Mouse (Mus musculus): ENCODE results near the gene Nfatc2ip. TPM values are rescaled to one million over a fixed set of nuclear protein-coding genes. Genes with fewer than 3 reads are reported as not detected.
A peak's percentile ranks its signal among the peaks of the same experiment; 100 is the strongest.

Nfatc2ip gene
- polyA plus RNA-seq, 1 experiment from 2014 or later, result 2.6 TPM

- peaks cover 34% of the 10 kb centered on the region; the same call in 1 of the 2 replicates for H3K36me3 ChIP-seq (ENCODE audit: inconsistent target)
- H3K4me3 ChIP-seq (ENCODE audit: inconsistent target), result no peak overlapping the region
- H3K79me2 ChIP-seq (ENCODE audit: inconsistent target), result no peaks in the 10 kb centered on the region
- no peak overlapping the region for H3K27ac ChIP-seq
- WGBS (ENCODE audit: missing documents), result 100% methylated on average over 1 of the region's 1 CpGs
These were observed 8.4 kb downstream of the Nfatc2ip start for GRCm38 (mm10) chr7:126388185-126388584.

GRCm38 (mm10) chr7:126383565-126383964 lies 13.0 kb downstream of the Nfatc2ip start:
- Histone ChIP-seq H3K36me3 (ENCODE audit: inconsistent target) (peaks cover 24% of the 10 kb centered on the region; the same call in 1 of the 2 replicates), H3K79me2 (ENCODE audit: inconsistent target) (no peaks in the 10 kb centered on the region), H3K27ac (no peak overlapping the region), H3K4me3 (ENCODE audit: inconsistent target) (no peak overlapping the region)
- 89% methylated on average over 5 of the region's 5 CpGs for whole genome bisulfite sequencing (ENCODE audit: missing documents)

DNA sequence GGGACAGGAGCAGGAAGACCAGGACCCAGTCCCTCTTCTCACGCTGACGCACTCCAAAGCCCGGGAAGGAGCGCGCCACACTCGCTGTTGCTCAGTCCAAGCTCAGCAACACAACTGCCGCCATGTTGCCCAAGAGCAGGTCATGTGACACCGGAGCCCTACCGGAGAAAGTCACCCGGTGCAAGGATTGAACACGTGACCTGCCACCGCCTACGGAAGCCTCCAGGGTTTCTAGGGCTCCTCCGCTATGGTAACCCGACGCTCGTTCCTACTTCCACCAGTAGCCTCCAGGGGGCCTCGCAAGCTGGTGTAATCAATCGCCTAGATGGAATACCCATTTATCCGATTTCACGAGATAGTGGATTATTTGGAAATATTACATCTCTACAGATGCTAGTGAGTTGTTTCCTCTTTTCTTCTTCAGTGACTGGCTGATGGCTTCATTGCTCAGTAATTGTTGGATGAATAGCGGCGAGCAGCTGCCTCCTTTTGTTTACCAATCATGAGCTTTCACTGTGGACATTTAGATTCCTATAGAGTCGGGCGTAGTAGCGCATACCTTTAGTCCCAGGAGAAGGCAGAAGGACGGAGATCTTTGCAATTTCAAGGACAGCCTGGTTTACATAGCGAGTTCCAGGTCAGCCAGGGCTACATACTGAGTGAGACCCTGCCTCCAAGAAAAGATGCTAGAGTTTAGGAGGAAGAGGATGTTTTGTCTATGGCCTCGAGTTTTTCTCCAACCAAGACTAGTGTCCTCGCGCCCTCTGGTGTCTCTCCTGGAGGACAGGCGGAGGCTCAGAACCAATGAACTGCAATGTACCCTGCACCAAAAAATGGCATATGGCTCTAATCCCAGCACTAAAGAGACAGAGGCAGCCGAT lies 19.0 kb downstream of the Nfatc2ip start, which contains the start of gene Spns1:
Gene Spns1 (minus strand): TSS at position 173 of the 881 bp plus-strand sequence.
- Histone ChIP-seq H3K27ac (peak within 1 kb of the TSS; percentile 88), H3K79me2 (ENCODE audit: inconsistent target) (peaks cover 37% of the 10 kb centered on the region), H3K36me3 (ENCODE audit: inconsistent target) (peaks cover 15% of the 10 kb centered on the region), H3K4me3 (ENCODE audit: inconsistent target) (peak within 1 kb of the TSS; percentile 100)
- WGBS (ENCODE audit: missing documents), result 0% methylated on average over 33 of the region's 33 CpGs

DNA sequence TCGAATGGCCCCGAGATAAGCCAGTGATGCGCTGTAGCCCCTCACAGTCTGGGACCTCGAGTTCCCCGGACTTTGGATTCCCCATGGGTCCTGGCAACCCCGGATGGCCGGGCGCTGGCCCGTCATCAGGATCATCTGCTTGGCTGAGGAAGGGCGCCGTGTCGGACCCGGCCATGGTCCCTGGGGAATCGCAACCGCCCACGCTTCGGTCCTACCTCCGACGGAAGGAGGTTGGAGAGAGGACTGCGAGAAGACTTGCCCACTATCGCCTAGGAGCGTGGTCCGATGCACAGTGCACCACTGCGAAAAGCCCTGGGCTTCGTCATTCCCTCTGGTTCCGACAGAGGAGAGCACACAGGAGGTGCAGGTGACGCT lies 19.6 kb downstream of the Nfatc2ip start:
- H3K4me3 ChIP-seq (ENCODE audit: inconsistent target), result peak overlapping the region; percentile 100
- peaks cover 21% of the 10 kb centered on the region for H3K36me3 ChIP-seq (ENCODE audit: inconsistent target)
- H3K27ac ChIP-seq, result peak overlapping the region; percentile 88
- under 1% methylated on average over 27 of the region's 27 CpGs for WGBS (ENCODE audit: missing documents)
- peaks cover 37% of the 10 kb centered on the region for H3K79me2 ChIP-seq (ENCODE audit: inconsistent target)

GRCm38 (mm10) chr7:126375012-126375411 lies 21.5 kb downstream of the Nfatc2ip start:
- Histone ChIP-seq H3K79me2 (ENCODE audit: inconsistent target) (peaks cover 37% of the 10 kb centered on the region), H3K36me3 (ENCODE audit: inconsistent target) (peaks cover 38% of the 10 kb centered on the region), H3K4me3 (ENCODE audit: inconsistent target) (no peak overlapping the region), H3K27ac (no peak overlapping the region)
- 91% methylated on average over 5 of the region's 5 CpGs for WGBS (ENCODE audit: missing documents)

GRCm38 (mm10) chr7:126374526-126374925 lies 22.0 kb downstream of the Nfatc2ip start:
- WGBS (ENCODE audit: missing documents), result 76% methylated on average over 3 of the region's 6 CpGs

DNA sequence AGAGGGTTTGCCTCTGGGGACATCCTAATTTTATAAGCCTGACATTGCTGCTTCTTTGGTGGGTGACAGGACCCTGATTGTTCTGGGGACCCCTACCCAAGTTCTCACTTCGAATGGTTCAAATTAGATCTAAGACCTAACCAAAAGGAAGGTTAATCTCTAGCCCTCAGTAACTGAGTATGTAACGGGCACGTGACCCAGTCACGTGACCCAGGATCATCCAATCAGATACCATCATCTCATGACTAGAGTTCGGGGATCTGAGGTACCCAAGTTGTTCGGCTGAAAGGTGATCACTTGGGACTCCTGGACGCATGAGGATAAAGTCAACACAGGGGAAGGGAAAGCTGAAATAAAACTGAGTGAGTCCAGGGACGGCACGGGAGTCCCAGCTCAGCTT lies 23.5 kb downstream of the Nfatc2ip start:
- Histone ChIP-seq H3K27ac (no peak overlapping the region), H3K4me3 (ENCODE audit: inconsistent target) (no peak overlapping the region), H3K36me3 (ENCODE audit: inconsistent target) (peaks cover 43% of the 10 kb centered on the region), H3K79me2 (ENCODE audit: inconsistent target) (peaks cover 37% of the 10 kb centered on the region)
- WGBS (ENCODE audit: missing documents), result 93% methylated on average over 9 of the region's 9 CpGs

More at GRCm38 (mm10) chr7:126374526-126374925, 22.0 kb downstream of the Nfatc2ip start:
- Histone ChIP-seq H3K4me3 (ENCODE audit: inconsistent target) (no peak overlapping the region), H3K79me2 (ENCODE audit: inconsistent target) (peaks cover 37% of the 10 kb centered on the region), H3K36me3 (ENCODE audit: inconsistent target) (peaks cover 43% of the 10 kb centered on the region), H3K27ac (no peak overlapping the region)

DNA sequence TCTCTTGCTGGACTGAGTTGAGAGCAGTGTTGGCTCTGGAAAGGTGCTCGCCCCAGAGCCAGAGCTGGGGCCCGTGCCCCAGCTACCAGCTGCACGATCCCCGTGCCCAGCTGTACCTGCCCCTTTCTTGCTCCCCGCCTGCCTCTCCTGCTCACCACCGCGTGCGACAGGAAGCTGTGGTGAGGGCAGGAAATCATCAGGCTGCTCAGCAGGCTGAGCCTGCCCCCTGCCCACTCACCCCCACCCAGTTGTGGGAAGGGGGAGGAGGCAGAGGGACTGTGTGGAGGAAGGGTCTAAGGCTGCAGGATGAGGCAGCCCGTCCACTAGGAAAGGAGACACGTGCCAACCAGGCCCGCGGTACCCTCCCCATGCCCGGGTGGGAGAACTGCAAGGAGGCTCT lies 27.1 kb downstream of the Nfatc2ip start, which contains the start of gene Lat:
Gene Lat (minus strand): TSS at position 178 of the 400 bp plus-strand sequence.
- 20% methylated on average over 13 of the region's 13 CpGs for WGBS (ENCODE audit: missing documents)
- H3K79me2 ChIP-seq (ENCODE audit: inconsistent target), result peaks cover 9% of the 10 kb centered on the region; the same call in 1 of the 2 replicates
- no peak within 1 kb of the TSS for H3K4me3 ChIP-seq (ENCODE audit: inconsistent target)
- peaks cover 47% of the 10 kb centered on the region for H3K36me3 ChIP-seq (ENCODE audit: inconsistent target)
- H3K27ac ChIP-seq, result no peak within 1 kb of the TSS

DNA sequence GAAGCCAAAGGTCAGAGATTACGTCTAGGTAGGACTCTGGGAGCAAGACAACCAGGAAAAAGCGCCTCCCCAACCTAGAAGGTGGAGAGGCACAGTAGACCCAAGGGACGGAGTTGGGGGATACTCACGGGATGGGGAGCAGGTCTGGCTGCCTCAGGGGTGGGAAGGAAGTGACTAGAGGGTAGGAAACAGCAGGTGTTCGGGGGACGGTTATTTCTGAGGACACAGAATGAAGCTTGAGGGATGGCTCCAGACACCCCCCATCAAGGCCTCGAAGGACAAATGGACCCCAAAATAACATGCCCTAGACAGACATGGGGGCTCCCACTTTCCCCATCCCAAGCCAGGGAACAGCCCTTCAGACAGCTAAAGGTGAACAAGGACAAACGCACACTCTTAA lies 28.2 kb downstream of the Nfatc2ip start:
- no peak overlapping the region for H3K27ac ChIP-seq
- H3K4me3 ChIP-seq (ENCODE audit: inconsistent target), result no peak overlapping the region
- no peaks in the 10 kb centered on the region for H3K79me2 ChIP-seq (ENCODE audit: inconsistent target)
- H3K36me3 ChIP-seq (ENCODE audit: inconsistent target), result peaks cover 41% of the 10 kb centered on the region
- WGBS (ENCODE audit: missing documents), result 69% methylated on average over 8 of the region's 8 CpGs

- 84% methylated on average over 10 of the region's 10 CpGs for WGBS (ENCODE audit: missing documents)
- H3K4me3 ChIP-seq (ENCODE audit: inconsistent target), result no peak overlapping the region
- H3K27ac ChIP-seq, result no peak overlapping the region
- no peaks in the 10 kb centered on the region for H3K79me2 ChIP-seq (ENCODE audit: inconsistent target)
- peaks cover 34% of the 10 kb centered on the region for H3K36me3 ChIP-seq (ENCODE audit: inconsistent target)
These were observed 28.9 kb downstream of the Nfatc2ip start for GRCm38 (mm10) chr7:126367636-126368035.

GRCm38 (mm10) chr7:126363038-126363437 lies 33.5 kb downstream of the Nfatc2ip start:
- no peak overlapping the region for H3K27ac ChIP-seq
- no peak overlapping the region for H3K4me3 ChIP-seq (ENCODE audit: inconsistent target)
- 84% methylated on average over 6 of the region's 6 CpGs for WGBS (ENCODE audit: missing documents)
- H3K36me3 ChIP-seq (ENCODE audit: inconsistent target), result peaks cover 4% of the 10 kb centered on the region; the same call in 1 of the 2 replicates
- no peaks in the 10 kb centered on the region for H3K79me2 ChIP-seq (ENCODE audit: inconsistent target)

GRCm38 (mm10) chr7:126359049-126359448 lies 37.5 kb downstream of the Nfatc2ip start:
- Histone ChIP-seq H3K27ac (no peak overlapping the region), H3K79me2 (ENCODE audit: inconsistent target) (no peaks in the 10 kb centered on the region), H3K36me3 (ENCODE audit: inconsistent target) (no peaks in the 10 kb centered on the region; the same call in 1 of the 2 replicates), H3K4me3 (ENCODE audit: inconsistent target) (no peak overlapping the region)
- 94% methylated on average over 13 of the region's 13 CpGs for WGBS (ENCODE audit: missing documents)

DNA sequence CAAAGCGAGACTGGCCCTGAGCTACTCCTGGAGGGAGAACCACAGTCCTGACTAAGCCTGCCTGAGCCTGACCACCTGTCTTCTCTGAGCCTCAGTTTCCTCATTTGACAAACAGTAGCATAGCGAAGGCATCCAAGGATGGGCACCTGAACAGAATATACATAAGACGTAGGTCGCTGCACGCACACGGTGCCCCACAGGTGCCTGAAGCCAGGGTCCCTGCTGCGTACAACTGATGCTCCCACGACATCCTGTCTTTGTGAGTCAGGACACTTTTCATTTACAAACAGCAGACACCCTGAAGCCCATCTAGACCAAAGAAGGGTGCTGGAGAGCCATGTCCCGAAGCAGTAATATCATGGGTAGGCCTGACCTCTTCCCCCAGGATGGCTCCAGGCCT lies 38.1 kb downstream of the Nfatc2ip start:
- no peak overlapping the region for H3K4me3 ChIP-seq (ENCODE audit: inconsistent target)
- no peak overlapping the region for H3K27ac ChIP-seq
- H3K79me2 ChIP-seq (ENCODE audit: inconsistent target), result no peaks in the 10 kb centered on the region
- no peaks in the 10 kb centered on the region for H3K36me3 ChIP-seq (ENCODE audit: inconsistent target)
- WGBS (ENCODE audit: missing documents), result 95% methylated on average over 9 of the region's 9 CpGs

DNA sequence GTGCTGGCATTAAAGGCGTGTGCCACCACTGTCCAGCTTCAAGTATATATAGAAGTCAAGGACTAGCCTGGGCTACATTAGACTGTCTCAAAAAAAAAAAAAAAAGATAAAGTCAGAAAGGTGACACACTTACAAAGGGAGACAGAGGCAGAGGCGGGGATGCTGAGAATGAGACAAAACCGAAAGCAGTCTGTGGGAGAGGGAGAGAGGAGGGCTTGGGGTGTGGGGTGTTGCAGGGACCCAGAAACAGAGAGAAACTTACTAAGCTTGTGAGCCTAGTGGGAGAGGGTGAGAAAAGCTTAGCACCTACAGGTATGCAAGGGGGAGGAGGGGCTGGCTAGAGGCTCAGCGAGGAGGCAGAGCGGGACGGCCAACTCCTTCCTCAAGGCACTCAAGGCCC lies 38.7 kb downstream of the Nfatc2ip start:
- Histone ChIP-seq H3K79me2 (ENCODE audit: inconsistent target) (no peaks in the 10 kb centered on the region), H3K36me3 (ENCODE audit: inconsistent target) (no peaks in the 10 kb centered on the region), H3K4me3 (ENCODE audit: inconsistent target) (no peak overlapping the region), H3K27ac (no peak overlapping the region)
- WGBS (ENCODE audit: missing documents), result 86% methylated on average over 5 of the region's 6 CpGs

Data from macrophage (primary cell).